Mouse (Mus musculus) Muller cell, postnatal 12 days (primary cell): ENCODE measurements around the gene Zbtb16.

Experiments used
- DNase-seq: peaks from one replicate; pipeline ENCODE4 v3.0.0-alpha.2; 2015; ENCODE audit errors: inconsistent ontology term

Gene Zbtb16

DNA sequence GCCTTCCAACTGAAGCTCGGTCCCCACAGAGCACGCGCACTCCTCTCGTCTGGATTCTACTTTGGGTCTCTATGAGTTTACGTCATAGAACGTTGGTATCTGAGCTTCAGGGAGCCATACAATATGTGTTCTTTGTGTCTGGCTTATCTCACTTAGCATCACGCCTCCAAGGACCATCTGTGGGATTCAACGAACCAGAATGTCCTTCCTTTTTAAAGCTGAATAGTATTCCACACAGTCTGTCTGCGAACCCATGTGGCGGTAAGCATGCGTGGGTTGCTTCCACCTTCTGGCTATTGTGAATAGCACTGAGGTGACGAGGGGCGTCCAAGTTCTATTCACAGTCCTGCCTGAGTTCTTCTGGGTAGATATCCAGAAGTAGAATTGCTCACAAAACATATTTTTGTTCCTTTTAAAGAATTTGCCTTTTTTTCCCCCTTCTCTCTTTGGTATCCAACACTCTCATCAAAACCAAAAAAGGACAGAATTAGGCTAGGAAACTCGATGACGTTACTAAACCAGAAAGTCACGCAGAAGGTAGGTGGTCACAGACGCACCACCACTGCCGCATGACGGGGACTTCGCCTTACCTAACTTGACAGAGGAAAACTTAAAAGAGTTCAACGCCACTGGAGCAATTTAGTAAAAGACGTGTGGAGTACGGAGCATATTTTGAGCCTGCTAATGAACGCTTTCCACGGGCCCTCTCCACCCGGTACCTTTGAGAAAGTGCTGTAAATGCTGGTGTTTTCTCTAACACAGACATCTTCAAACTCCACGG lies 32.4 kb downstream of the Zbtb16 start:
- no peak for DNase-seq

DNA sequence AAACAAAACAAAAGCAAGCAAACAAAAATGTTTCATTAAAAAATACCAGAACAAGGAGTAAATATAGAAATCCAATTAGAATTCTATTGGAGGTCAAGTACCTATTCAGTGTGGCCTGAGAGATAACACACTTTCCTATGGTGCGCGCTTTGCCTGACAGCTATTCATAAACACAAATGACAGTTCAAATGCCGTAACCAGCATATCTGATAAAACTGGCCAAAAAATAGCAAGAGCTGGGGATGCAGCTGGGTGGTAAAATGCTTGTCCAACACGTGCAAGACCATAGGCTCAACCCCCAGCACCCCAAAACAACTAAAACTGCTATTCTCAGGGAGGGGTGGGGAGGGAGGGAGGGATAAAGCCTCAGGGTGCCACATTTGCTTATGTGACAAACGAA lies 33.6 kb downstream of the Zbtb16 start:
- no peak for DNase-seq

DNA sequence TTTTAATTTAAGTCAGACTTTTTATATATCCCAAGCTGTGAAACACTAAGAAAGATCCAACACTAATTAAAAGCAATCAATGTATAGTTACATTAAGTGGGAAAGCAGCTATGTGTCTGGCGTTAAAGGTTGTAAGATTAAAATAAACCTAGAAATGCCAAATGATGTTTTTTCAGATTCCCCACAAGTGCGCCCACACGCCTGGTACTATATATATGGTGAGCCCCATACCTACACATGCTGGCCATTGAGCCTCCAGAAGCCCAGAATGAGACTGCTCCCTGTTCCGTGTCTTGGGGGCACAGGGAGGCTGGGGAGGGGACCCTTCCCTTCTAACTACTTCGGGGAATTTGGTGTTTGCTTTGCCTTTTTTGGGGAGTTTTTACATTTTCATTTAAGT lies 34.7 kb downstream of the Zbtb16 start:
- DNase-seq = no peak

DNA sequence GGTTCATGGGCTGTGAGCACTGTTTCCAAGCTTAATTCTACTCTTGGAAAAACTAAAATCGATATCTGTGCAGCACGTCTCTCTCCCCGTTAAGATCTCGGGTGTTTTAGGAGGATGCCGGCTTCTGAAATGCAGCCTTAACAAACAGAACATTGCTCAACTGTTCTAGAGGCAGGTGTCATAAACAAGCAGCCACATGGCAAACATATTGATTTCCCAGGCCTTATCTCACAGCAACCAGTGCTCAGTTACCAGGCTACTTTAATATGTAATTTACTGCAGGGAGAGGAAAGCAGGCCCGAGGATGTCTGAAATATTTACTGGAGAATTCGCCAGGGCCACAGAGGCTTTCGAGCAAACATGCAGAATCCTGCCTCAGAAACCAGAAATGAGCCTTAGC lies 35.4 kb downstream of the Zbtb16 start:
- DNase-seq = no peak

DNA sequence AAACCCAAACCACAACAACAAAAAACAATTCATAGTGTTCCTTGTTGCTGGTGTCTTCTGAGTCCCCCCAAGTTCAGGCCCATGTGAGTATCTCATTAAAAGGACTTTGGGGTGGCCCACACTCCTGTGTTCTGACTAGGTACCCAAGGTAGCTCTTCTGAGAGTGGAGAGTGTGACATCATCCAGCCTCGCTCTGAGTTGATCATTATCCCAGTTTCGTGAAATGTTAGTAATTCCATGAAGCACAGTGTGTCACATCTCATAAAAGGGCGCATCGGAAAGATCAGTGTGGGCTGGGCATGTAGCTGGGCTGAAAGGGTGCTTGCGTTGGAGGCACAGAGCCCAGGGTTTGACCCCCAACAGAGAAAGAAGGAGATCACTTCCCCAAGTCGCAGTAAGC lies 38.0 kb downstream of the Zbtb16 start:
- no peak for DNase-seq

DNA sequence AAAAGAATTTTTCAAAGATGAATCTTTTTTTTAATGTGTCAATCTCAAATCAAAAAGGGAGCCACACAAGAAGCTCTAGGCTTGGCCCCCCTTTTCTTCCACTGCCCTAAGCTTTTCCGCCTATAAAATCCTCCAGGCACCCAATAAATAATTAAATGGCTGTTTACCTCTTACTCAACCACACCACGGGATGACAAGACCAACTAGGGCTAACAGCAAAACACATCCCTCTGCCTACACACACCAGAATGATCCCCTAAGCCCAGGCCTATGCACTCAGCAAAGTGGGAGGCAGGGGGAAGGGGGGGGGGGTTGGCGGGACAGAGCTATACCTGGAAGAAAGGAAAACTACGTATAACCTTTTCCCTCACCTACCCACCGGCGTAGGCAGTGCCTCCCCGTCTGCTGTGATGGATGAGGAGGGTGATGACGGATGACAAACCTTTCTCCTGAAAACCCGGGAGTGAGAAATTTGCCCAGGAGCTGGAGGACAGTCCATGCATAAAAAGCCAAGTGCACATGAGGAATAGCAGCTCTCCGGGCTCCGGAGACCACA lies 39.7 kb downstream of the Zbtb16 start:
- no peak for DNase-seq

DNA sequence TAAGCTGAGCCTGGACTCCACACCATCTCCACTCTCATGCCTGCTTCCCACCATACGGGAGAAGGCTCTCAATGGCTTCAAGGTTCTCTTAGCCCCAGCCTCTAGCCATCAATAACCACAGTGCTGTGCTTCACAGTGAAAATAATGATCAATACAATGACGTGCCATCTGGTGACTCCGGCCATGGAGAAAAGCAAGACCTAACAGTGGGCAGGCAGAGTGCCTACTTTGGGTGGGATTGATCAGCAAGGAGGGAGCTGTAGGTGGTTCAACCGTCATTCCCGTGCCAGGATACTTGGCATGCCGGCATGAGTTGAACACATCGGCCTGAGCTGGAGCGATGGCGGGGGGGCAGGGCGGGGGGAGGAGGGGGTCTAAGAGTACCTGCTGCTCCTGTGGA lies 40.3 kb downstream of the Zbtb16 start:
- DNase-seq = no peak

DNA sequence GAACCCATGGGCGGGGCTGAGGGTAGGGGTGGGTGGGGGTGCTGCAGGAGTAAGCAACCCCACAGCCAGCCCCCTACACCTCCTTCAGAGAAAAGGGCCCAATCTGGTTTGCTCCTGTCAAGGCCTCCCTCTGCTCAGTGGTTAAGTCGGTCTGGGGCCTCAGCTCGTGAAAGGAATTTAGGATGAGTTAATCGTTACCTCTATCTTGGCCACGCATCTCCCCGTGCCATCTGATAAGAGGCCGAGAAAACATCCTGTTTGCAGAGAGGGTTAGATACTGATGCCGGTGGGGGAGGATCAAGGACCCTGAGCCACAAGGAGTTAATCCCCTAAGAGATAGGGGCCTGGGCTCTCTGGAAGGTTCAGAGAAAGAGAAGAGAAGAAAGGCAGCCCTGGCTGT lies 40.9 kb downstream of the Zbtb16 start:
- no peak for DNase-seq

DNA sequence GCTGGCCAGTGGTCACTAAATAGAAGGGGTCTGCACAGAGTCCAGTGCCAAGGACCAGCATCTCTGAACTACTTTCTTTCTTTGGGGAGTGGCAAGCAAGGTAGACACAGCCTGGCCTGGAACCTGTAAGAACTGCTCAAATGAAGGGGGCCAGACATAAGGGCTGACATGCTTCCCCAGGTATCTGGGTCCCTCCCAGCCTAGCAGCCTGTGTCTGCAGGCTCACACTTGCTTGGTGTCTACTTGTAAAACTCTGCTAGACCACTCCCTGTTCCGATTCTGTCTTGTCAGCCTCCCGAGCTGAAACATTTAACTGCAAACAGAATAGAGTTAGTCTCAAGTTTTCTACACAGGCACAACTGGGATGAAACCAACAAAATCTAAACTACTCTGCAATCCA lies 41.6 kb downstream of the Zbtb16 start:
- no peak for DNase-seq

DNA sequence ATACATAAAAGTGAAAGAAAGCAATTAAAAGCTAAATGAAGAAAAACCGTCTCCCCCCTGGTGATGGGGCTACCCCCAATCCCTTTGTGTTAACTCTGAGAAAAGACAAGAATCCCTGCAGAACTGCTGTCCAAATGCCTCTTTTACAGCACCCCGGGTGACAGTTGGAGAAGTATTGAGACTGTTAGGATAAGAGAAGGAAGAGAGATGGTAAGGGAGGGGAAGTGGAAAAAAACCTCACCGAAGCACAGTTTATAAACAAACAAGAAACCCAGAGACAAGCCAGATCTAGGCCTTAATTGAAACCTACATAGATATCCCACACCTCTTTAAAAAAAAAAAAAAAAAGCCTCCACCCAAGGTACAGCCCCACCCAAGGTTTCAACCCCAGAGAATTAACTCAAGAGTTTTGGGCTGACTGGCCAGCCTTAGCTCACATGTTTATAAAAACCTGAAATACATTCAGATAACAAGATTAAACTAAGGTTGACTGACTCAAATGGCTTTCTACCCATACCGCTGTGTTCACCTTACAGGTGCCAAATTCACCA lies 42.3 kb downstream of the Zbtb16 start:
- DNase-seq = peak; percentile 60

DNA sequence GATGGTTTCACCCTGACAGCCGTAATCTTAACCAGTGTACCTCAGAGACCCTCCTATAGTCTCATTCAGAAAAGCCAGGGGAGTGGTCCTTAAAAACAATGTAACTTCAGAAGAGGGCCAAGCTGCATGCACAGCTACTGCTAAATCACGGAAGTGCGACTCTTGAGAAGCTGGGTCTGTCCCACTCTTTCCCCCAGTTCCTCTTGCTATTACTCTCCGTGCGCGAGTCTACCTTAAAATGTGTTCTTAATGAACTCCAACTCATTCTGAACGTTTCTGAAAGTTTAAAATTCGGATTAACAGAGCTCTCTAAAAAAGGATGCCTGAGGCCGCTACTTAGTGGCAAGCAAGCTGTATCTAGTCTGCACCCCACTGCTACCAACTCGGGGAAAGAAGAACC lies 45.4 kb downstream of the Zbtb16 start:
- no peak for DNase-seq

DNA sequence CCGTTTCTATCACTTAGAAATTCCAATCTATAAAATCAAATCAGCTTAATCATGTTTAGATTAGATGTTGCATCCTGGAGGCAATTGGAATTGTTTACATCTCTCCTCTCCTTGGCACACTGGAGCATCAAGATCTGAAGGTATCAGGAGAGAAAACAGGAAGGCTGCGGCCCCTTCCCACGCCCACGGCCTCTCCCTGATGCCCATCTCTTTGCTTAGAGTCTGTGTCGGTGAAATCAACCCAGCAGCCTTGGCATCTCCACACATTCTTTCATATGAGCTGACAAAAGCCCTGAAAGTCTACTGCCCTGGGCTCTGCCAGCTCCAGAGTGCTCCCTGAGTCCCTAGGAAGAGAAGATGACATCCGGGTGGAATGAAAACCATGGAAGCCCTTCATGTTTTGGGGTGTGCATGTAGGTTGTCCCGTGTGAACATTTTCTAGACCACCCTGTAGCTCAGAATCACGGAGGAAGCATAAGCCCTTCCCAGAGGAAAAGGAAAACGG lies 48.1 kb downstream of the Zbtb16 start:
- DNase-seq = peak; percentile 76

DNA sequence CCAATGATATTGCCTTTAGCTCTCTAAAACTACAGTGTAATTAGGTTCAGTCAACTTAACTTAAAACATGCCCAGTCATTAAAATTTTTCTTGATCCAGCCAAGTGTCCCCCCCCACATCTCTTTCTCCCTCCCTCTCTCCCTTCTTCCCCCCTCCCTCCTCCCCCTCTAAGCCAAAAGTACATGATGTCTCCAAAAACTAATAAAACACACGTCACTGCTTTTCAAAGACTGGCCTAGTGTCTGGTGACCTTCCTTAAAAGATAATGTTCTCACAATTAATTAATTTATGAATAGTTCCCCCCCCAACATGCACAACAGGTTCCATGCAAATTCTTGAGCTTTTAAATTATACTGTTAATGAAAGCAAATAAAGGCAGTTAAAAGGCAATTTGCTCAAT lies 48.7 kb downstream of the Zbtb16 start:
- no peak for DNase-seq

DNA sequence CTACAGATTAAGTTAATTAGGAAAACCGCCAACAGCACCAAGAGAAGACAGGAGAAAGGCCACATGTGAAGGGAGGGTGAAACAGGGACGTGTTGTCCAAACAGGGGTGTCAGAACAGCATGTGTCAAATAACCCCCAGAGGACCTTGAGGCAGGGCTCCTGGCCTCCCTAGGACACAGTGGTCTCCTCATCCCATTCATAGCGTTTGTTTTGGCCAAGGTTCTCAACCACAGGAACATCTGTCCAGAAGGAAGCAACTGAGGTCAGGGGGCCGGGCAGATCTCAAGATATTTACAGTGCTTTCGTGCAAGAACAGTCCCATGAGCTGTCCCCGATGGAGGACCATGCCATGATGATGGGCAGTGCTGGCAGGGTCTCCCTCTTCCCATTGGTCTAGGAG lies 49.2 kb downstream of the Zbtb16 start:
- no peak for DNase-seq

DNA sequence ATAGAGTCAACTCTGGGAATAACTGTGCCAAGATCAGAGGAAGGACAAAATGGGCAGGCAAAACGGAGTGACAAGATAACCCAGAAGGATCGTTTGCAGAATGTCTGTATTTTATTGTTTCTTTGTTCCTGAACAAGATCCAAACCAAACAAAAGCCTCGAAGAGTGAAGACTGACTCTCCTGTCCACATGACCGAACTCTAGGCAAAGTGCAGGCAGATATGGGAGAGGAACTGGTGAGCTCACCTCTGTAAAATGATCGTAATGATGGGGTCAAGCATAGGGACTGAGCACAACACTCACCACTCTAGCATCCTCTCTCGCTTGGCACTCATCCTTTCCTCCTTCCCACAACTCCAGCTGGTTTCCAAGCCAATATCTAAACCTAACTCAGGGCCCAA lies 51.1 kb downstream of the Zbtb16 start:
- no peak for DNase-seq

DNA sequence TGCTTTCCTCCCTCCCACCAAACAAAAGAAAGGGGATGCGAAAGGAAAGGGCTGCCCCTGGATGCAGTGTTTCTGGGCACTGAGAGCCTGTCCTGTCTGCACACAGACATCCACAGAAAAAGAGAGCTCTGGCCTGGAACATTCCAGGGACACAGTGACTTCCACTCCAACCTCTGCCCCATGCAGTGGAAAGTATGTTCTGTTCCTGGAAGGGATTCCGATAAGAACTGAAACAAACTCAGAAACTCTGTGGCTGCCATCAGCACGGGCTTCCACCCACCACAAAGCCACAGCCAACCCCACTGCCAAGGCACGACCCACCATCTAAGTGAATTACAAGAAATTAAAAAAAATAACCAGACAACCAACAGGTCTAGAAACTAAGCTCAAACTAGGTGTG lies 52.7 kb downstream of the Zbtb16 start:
- DNase-seq = no peak

DNA sequence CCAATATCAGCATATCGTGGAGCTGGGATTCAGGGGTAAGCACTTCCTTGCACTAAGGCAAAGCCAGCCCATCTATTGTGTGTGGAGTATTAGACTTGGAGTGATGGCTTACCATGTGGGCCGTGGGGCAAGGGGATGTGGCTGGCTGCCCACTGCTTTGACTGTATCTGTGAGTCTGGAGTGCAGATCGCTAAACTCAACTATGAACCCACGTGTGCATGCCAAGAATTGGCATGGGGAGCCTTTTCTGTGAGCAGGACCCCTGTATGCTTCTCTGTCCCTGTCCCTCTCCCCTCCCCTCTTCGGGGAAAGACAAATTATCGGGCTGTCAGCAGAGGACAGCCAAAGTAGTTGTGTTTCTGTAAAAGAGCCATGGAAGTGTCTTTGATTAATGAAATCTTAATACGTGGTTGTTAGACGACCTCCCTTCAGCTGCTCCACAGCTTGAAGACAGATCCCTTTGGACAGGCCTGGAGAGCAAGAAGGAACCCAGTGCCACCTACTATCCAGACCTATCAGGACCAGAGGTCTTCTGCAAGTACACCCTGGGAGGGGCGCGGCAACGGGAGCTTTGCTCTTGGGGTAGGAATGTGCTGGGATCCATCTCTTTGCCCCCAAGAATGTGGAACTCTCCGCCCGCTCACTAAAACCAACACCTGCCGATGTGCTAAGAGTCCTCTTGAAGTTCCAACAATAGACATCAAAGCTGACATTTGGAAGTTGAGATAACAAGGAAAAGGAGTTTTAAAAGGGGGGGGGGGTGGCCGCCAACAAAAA lies 53.5 kb downstream of the Zbtb16 start:
- DNase-seq = no peak

DNA sequence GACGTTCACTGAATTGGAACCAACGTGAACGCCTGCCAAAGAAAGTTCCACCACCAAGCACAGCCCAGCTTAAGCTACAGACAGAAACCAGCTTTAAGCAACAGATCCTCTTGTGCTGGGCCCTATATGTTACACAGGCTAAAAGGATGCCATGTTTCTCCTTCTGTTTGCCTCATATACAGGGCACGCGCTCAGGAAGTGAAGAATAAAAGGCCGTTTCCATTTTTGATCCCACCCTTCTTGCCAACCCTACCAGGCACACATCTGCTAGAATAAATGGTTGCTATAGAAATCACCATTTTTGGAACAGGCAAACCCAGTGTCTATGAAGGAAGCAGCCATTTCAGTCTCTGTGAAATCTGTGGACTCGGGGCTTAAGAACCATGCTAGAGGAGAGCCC lies 59.8 kb downstream of the Zbtb16 start:
- DNase-seq = no peak

DNA sequence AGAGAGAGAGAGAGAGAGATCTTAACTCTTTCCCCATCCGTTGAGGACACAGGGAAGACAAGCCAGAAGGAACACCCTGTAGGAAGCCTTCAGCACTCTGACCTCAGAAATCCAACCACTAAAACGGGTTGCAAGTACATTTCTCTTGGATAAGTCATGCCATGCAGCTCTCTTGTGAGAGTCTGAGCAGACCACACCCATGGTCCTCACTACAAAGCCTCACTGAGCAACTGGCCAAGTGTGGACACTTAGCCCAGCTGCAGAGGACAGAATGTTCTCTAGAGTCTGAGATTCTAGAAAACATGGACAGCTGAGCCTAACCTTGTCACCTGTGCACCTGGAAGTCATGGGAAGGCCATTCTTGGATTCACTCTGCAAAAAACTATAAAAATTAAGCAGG lies 60.5 kb downstream of the Zbtb16 start:
- no peak for DNase-seq

DNA sequence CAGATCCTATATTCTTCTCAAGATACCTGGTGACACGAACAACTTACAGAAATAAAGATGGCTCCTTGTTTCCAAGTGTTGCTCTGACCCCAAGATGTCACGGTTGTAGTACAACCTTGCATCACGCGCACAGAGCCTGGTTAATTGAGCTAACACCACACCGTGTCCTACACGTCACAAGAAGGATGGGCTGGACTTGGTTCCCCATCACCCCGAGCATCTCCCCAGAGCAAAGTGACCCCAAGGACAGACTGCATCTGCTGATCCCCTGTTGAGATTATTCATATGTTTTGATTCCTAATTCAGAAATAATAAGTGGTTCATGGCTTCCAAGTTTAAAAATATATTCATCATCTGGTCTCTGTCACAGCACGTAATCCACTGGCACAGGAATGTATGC lies 62.3 kb downstream of the Zbtb16 start:
- DNase-seq = no peak

DNA sequence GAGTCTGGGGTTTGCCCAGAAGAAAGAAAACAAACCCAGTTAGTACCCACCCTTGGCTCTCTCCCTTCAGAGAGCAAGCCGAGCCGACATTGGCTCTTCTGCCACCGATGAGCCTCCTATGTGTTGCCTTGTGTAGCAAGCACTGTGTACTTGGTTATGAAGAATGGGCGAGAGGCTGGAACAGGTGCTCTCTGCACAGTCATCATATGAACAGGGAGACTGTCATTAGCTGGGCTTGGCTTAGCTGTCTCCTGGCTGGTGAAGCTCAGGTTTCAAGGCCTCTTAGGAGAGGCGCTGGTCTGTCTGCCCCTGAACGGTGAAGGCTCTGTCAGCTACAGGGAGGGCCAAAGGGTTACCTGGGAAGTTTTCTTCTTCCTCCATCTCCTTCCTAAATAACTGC lies 62.9 kb downstream of the Zbtb16 start:
- DNase-seq = no peak

DNA sequence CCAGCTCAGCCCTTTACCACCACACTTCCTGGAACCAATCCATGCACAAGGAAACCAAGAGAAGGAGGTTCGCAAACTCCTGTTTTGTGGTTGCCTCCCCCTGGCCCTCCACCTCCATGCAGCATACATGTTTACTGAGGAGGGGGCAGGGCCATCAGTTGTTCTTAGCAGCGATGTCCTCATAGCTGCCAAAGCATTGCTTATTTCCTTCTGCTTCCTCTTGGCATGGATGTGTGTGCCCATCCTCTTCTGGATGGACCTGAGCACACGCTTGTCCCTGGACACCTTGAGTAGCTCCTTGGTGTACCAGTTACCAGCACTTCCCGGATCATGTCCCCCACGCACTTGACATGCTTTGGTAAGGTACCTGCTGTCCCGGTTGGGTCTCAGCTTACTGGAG lies 64.5 kb downstream of the Zbtb16 start:
- no peak for DNase-seq

DNA sequence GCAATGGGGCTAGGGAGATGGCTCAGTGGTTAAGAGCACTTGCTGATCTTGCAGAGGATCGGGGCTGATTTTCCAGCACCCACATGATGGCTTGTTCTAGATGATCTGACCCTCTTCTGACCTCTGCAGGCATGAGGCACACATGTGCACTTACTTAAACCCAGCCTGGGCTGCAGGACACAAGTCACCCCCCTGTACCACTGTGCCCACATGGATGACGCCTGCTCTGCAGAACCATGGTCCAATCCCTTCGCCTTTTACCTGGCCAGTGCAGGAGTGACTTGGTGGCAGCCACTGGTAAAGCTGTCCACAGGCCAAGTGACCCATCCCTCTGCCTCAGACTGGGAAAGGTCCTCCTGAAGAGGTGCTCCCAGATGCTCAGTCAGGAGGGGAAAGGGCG lies 67.1 kb downstream of the Zbtb16 start:
- DNase-seq = no peak
